Mouse (Mus musculus) kidney, embryonic 16.5 days (tissue): ENCODE data around the gene 9830107B12Rik. TPM values are rescaled to one million over a fixed set of nuclear protein-coding genes. Genes with fewer than 3 reads are reported as not detected.
A peak's percentile ranks its signal among the peaks of the same experiment; 100 is the strongest.

Source experiments
- ATAC-seq: fragments of 200-750 bp; cut with Nextera tagmentation; 2 replicates; pipeline ENCODE4 v1.8.0; 2017; ENCODE audit warnings: moderate TSS enrichment; ENCODE audit not compliant: low FRiP score, low TSS enrichment
- H3K27ac ChIP-seq: fragments of 300-500 bp; sonication (generic); 2 replicates; pipeline ENCODE4 v1.5.1; 2014; ENCODE audit warnings: low read length
- H3K27me3 ChIP-seq: fragments of 300-500 bp; sonication (generic); 2 replicates; pipeline ENCODE4 v1.6.1; 2014; ENCODE audit warnings: low read length, control low read depth, mixed read lengths; ENCODE audit not compliant: insufficient read depth
- H3K36me3 ChIP-seq: fragments of 300-500 bp; sonication (generic); 2 replicates; pipeline ENCODE4 v1.6.1; 2014; ENCODE audit warnings: low read length, control low read depth, mixed read lengths; ENCODE audit not compliant: insufficient read depth
- H3K4me1 ChIP-seq: fragments of 300-500 bp; sonication (generic); 2 replicates; pipeline ENCODE4 v1.6.1; 2014; ENCODE audit warnings: low read length, control low read depth, mixed read lengths; ENCODE audit not compliant: insufficient read depth
- H3K4me2 ChIP-seq: fragments of 300-500 bp; sonication (generic); replicated peaks from 2 replicates; pipeline ENCODE4 v1.6.1; 2014; ENCODE audit warnings: low read depth, low read length
- H3K4me3 ChIP-seq: fragments of 300-500 bp; sonication (generic); 2 replicates; pipeline ENCODE4 v1.5.1; 2014; ENCODE audit warnings: mild to moderate bottlenecking, low read length
- H3K9ac ChIP-seq: fragments of 300-500 bp; sonication (generic); replicated peaks from 2 replicates; pipeline ENCODE4 v1.6.1; 2014; ENCODE audit warnings: low read length
- H3K9me3 ChIP-seq: fragments of 300-500 bp; sonication (generic); 2 replicates; pipeline ENCODE4 v1.6.1; 2016; ENCODE audit warnings: low read length, control low read depth
- WGBS: fragments of 180-500 bp; shearing (Covaris S2); extraction: QIAGEN DNeasy Blood & Tissue Kit; methylation state at CpG from one replicate; pipeline ENCODE4 v1.1.7; 2014; 5-methylcytosine and 5-hydroxymethylcytosine counted together
- polyA plus RNA-seq: library from polyadenylated mRNA; unstranded; fragments of >200 nt; fragmentation: Nextera tagmentation; extraction: Ambion mirVana; gene quantifications from 2 replicates; pipeline ENCODE4 v1.2.1, GENCODE M21; 2015

9830107B12Rik gene
- polyA plus RNA-seq, 1 experiment from 2014 or later: not detected

DNA sequence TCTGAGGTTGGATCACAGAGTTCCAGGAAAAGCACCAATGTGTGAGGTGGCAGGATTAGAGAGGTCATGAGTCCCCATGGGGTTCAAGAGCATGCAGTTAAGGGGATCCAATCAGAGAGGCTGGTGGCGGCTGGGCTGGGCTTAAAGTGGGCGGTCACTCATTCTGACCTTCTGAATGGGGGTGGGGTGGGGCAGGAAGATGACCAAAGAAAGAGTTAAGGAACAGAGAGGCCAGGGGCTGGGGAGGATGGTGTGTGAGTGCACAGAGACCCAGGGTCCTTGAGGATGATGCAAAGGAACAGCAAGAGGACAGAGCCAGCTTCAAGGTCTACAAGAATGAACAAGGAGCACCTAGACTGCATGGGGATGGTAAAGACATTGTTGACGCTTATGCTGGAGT lies 37.5 kb downstream of the 9830107B12Rik start:
- WGBS: 94% methylated on average over 3 of the region's 3 CpGs
- ATAC-seq: no peak
- Histone ChIP-seq H3K27me3 (no peaks in the 10 kb centered on the region), H3K4me2 (no peak overlapping the region), H3K9ac (no peak overlapping the region), H3K4me3 (no peak overlapping the region), H3K27ac (no peak overlapping the region), H3K36me3 (no peaks in the 10 kb centered on the region), H3K9me3 (no peaks in the 10 kb centered on the region), H3K4me1 (no peaks in the 10 kb centered on the region)

GRCm38 (mm10) chr17:48107862-48108261 lies 38.2 kb downstream of the 9830107B12Rik start:
- H3K27me3 ChIP-seq: no peaks in the 10 kb centered on the region
- no peak overlapping the region for H3K4me2 ChIP-seq
- H3K4me3 ChIP-seq: no peak overlapping the region
- H3K4me1 ChIP-seq: no peaks in the 10 kb centered on the region
- WGBS: 57% methylated on average over 6 of the region's 6 CpGs
- no peaks in the 10 kb centered on the region for H3K9me3 ChIP-seq
- ATAC-seq: no peak
- no peak overlapping the region for H3K9ac ChIP-seq
- no peaks in the 10 kb centered on the region for H3K36me3 ChIP-seq
- H3K27ac ChIP-seq: no peak overlapping the region

- H3K4me3 ChIP-seq: no peak overlapping the region
- no peaks in the 10 kb centered on the region for H3K36me3 ChIP-seq
- WGBS: 59% methylated on average over 4 of the region's 4 CpGs
- H3K9me3 ChIP-seq: no peaks in the 10 kb centered on the region
- no peak overlapping the region for H3K27ac ChIP-seq
- H3K27me3 ChIP-seq: no peaks in the 10 kb centered on the region
- no peak overlapping the region for H3K9ac ChIP-seq
- no peak overlapping the region for H3K4me2 ChIP-seq
- ATAC-seq: no peak
- H3K4me1 ChIP-seq: no peaks in the 10 kb centered on the region
These were observed 38.7 kb downstream of the 9830107B12Rik start for GRCm38 (mm10) chr17:48107333-48107732.

GRCm38 (mm10) chr17:48100441-48101417 lies 45.3 kb downstream of the 9830107B12Rik start:
- no peaks in the 10 kb centered on the region for H3K36me3 ChIP-seq
- H3K4me1 ChIP-seq: peaks cover 45% of the 10 kb centered on the region
- peak overlapping the region; percentile 35 for H3K4me3 ChIP-seq
- 11% methylated on average over 20 of the region's 21 CpGs for WGBS
- no peak overlapping the region for H3K9ac ChIP-seq
- no peaks in the 10 kb centered on the region for H3K9me3 ChIP-seq
- H3K4me2 ChIP-seq: peak overlapping the region; percentile 56
- H3K27me3 ChIP-seq: peaks cover 43% of the 10 kb centered on the region
- H3K27ac ChIP-seq: no peak overlapping the region
- ATAC-seq: peak; percentile 37; the same call in 1 of the 2 replicates

DNA sequence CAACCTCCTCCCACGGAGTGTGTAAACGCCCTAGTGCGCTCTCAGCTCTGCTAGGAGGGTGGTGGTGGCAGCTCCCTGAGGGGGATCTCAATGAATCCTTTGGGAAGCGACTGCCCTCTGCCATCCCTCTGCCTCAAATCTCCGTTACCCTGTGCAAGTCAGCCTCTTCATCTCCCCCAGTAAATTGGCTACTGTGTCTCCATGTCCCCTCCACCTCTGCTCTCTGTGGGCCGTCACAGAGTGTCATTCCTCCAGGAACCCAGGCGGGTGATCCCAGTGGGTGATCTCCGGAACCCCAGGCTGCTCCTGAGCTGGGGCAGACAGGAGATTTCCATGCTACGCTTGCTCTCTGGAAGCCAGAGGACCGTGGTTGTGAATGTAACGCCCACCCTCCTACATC lies 46.8 kb downstream of the 9830107B12Rik start:
- H3K9ac ChIP-seq: no peak overlapping the region
- no peaks in the 10 kb centered on the region for H3K36me3 ChIP-seq
- peaks cover 57% of the 10 kb centered on the region for H3K27me3 ChIP-seq
- H3K4me3 ChIP-seq: 0 out of 2 replicates have a peak overlapping the region, but pooled peaks have one; percentile 41
- no peak overlapping the region for H3K27ac ChIP-seq
- no peak for ATAC-seq
- H3K9me3 ChIP-seq: no peaks in the 10 kb centered on the region
- WGBS: 13% methylated on average over 11 of the region's 11 CpGs
- peaks cover 54% of the 10 kb centered on the region for H3K4me1 ChIP-seq
- H3K4me2 ChIP-seq: peak overlapping the region; percentile 68; the same call in 1 of the 2 replicates

- no peak overlapping the region for H3K9ac ChIP-seq
- WGBS: 0% methylated on average over 19 of the region's 19 CpGs
- peaks cover 54% of the 10 kb centered on the region for H3K4me1 ChIP-seq
- peak overlapping the region; percentile 41 for H3K4me3 ChIP-seq
- peak overlapping the region; percentile 68 for H3K4me2 ChIP-seq
- ATAC-seq: no peak
- no peaks in the 10 kb centered on the region for H3K36me3 ChIP-seq
- H3K27ac ChIP-seq: no peak overlapping the region
- peaks cover 1% of the 10 kb centered on the region; the same call in 1 of the 2 replicates for H3K9me3 ChIP-seq
- peaks cover 64% of the 10 kb centered on the region for H3K27me3 ChIP-seq
These were observed 47.6 kb downstream of the 9830107B12Rik start for GRCm38 (mm10) chr17:48098528-48098890.

- Histone ChIP-seq H3K27ac (no peak overlapping the region), H3K4me2 (peak overlapping the region; percentile 68), H3K9ac (peak overlapping the region; percentile 49), H3K4me1 (peaks cover 54% of the 10 kb centered on the region), H3K4me3 (peak overlapping the region; percentile 41), H3K27me3 (peaks cover 66% of the 10 kb centered on the region), H3K36me3 (no peaks in the 10 kb centered on the region), H3K9me3 (peaks cover 3% of the 10 kb centered on the region; the same call in 1 of the 2 replicates)
- WGBS: under 1% methylated on average over 43 of the region's 43 CpGs
- ATAC-seq: peak; percentile 47
These were observed 48.1 kb downstream of the 9830107B12Rik start for GRCm38 (mm10) chr17:48097743-48098527.

- peaks cover 54% of the 10 kb centered on the region for H3K4me1 ChIP-seq
- peak overlapping the region; percentile 68 for H3K4me2 ChIP-seq
- peak overlapping the region; percentile 41 for H3K4me3 ChIP-seq
- peaks cover 3% of the 10 kb centered on the region; the same call in 1 of the 2 replicates for H3K9me3 ChIP-seq
- peak overlapping the region; percentile 49 for H3K9ac ChIP-seq
- no peaks in the 10 kb centered on the region for H3K36me3 ChIP-seq
- peaks cover 66% of the 10 kb centered on the region for H3K27me3 ChIP-seq
- H3K27ac ChIP-seq: 0 out of 2 replicates have a peak overlapping the region, but pooled peaks have one; percentile 32
- WGBS: under 1% methylated on average over 32 of the region's 41 CpGs
- ATAC-seq: peak; percentile 39
These were observed 48.9 kb downstream of the 9830107B12Rik start for GRCm38 (mm10) chr17:48097011-48097742.

DNA sequence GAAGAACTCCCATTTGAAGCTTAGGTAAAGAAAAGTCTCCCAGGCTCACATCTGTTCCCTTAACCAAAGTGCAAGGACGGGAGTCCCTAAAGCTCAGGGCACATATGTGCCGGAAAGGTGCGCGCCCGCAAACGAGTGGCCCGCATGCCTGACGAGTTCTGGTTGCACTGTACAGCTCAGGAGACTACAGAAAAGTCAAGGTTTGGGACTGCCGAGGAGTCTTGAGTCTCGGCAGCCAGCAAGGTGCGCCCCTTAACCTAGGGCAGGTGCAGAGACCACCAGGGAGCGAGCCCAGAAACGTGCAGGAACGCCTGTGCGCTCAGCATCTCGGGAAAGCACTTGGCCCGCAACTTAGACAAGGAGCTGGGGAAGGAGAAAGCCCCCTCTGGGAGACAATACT lies 49.7 kb downstream of the 9830107B12Rik start:
- H3K4me3 ChIP-seq: peak overlapping the region; percentile 41; the same call in 1 of the 2 replicates
- no peak for ATAC-seq
- no peak overlapping the region for H3K27ac ChIP-seq
- peaks cover 3% of the 10 kb centered on the region; the same call in 1 of the 2 replicates for H3K9me3 ChIP-seq
- WGBS: 12% methylated on average over 17 of the region's 17 CpGs
- peak overlapping the region; percentile 68; the same call in 1 of the 2 replicates for H3K4me2 ChIP-seq
- no peaks in the 10 kb centered on the region for H3K36me3 ChIP-seq
- H3K4me1 ChIP-seq: peaks cover 54% of the 10 kb centered on the region
- H3K9ac ChIP-seq: no peak overlapping the region
- H3K27me3 ChIP-seq: peaks cover 66% of the 10 kb centered on the region
